Mouse (Mus musculus): ENCODE measurements at regions not wholly inside any gene's neighbourhood (a gene's known extent, or its start where the extent isn't known, plus 50 kb on each side); places are given as distances from the start of the nearest gene placed in this dataset.
A peak's percentile ranks its signal among the peaks of the same experiment; 100 is the strongest.
"Not testable (repeated sequence)": the region's sequence is repeated elsewhere in the genome, so short reads cannot be mapped to it uniquely, and the experiment has no call there.

DNA sequence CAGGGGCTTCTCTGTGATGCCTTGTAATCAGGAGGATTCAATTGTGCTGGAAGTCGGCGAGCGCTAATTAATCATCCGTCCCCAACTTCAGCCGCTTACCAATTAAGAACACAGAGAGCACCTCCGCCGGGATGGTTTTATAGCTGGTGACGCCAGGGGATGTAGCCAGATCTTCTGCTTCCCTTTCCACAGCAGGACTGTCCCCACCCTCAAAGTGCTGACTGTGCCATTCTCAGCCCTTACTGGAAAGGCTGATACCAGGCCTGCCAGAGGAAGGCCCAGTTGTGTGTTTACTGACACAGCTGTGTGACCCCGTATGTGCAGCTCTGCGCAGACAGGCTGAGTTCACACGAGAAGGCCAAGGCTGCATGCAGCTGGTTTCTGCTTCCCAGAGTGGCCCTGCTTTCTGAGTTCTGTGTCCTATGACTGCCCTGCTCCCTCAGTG lies 59.9 kb upstream of the Bend4 start:
- no peak overlapping the region for H3K27ac ChIP-seq (ENCODE audit: insufficient read depth, low read length)
- no peaks in the 10 kb centered on the region for H3K4me1 ChIP-seq (ENCODE audit: control insufficient read depth, insufficient read depth, low read length)
- H3K4me3 ChIP-seq (ENCODE audit: insufficient read depth, low read length), result no peak overlapping the region
- TF ChIP-seq POLR2A (IDR thresholded peaks at IDR 0.05; ENCODE audit: low read depth, low read length) (no peak), CTCF (IDR thresholded peaks at IDR 0.05; ENCODE audit: borderline replicate concordance, insufficient read depth, low read length) (no peak)

- H3K4me1 ChIP-seq (ENCODE audit: control insufficient read depth, insufficient read depth, low read length); H3K4me3 ChIP-seq (ENCODE audit: insufficient read depth, low read length); H3K27ac ChIP-seq (ENCODE audit: insufficient read depth, low read length): not testable (repeated sequence)
Observed at GRCm38 (mm10) chr5:67490709-67491108, 62.6 kb upstream of the Bend4 start.

GRCm38 (mm10) chr5:67492893-67493302 lies 64.8 kb upstream of the Bend4 start:
- TF ChIP-seq POLR2A (IDR thresholded peaks at IDR 0.05; ENCODE audit: low read depth, low read length), result no peak
- TF ChIP-seq CTCF (IDR thresholded peaks at IDR 0.05; ENCODE audit: borderline replicate concordance, insufficient read depth, low read length), result no peak
- no peaks in the 10 kb centered on the region for H3K4me1 ChIP-seq (ENCODE audit: control insufficient read depth, insufficient read depth, low read length)
- no peak overlapping the region for H3K27ac ChIP-seq (ENCODE audit: insufficient read depth, low read length)
- H3K4me3 ChIP-seq (ENCODE audit: insufficient read depth, low read length), result no peak overlapping the region

DNA sequence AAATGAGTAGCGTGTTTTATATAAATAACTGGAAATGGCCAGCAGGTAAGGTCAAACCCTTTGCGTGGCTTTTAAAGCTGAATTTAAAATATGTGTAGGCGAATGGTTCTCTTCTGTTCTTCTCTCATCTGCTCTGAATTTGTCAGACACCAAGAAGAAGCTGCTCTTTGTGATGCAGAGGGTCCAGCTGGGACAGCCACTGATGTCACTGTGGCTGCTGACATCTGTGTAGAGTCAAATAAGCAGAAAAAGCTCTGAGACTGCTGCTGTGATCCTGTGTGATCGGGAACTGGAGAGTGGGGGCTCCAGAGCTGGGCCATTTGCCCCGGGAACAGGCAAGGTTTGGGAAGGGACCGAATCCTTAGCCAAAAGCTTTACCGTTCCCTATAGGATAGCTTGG lies 68.6 kb upstream of the Bend4 start:
- Histone ChIP-seq H3K4me3 (ENCODE audit: insufficient read depth, low read length) (no peak overlapping the region), H3K27ac (ENCODE audit: insufficient read depth, low read length) (no peak overlapping the region), H3K4me1 (ENCODE audit: control insufficient read depth, insufficient read depth, low read length) (no peaks in the 10 kb centered on the region)
- TF ChIP-seq CTCF (IDR thresholded peaks at IDR 0.05; ENCODE audit: borderline replicate concordance, insufficient read depth, low read length) (no peak), POLR2A (IDR thresholded peaks at IDR 0.05; ENCODE audit: low read depth, low read length) (no peak)

GRCm38 (mm10) chr5:67520251-67520650 lies 87.4 kb upstream of the Shisa3 start:
- no peaks in the 10 kb centered on the region for H3K4me1 ChIP-seq (ENCODE audit: control insufficient read depth, insufficient read depth, low read length)
- no peak for TF ChIP-seq POLR2A (IDR thresholded peaks at IDR 0.05; ENCODE audit: low read depth, low read length)
- TF ChIP-seq CTCF (IDR thresholded peaks at IDR 0.05; ENCODE audit: borderline replicate concordance, insufficient read depth, low read length), result no peak
- no peak overlapping the region for H3K27ac ChIP-seq (ENCODE audit: insufficient read depth, low read length)
- no peak overlapping the region for H3K4me3 ChIP-seq (ENCODE audit: insufficient read depth, low read length)

- no peak for TF ChIP-seq CTCF (IDR thresholded peaks at IDR 0.05; ENCODE audit: borderline replicate concordance, insufficient read depth, low read length)
- TF ChIP-seq POLR2A (IDR thresholded peaks at IDR 0.05; ENCODE audit: low read depth, low read length), result no peak
- Histone ChIP-seq H3K4me1 (ENCODE audit: control insufficient read depth, insufficient read depth, low read length) (no peaks in the 10 kb centered on the region), H3K4me3 (ENCODE audit: insufficient read depth, low read length) (no peak overlapping the region), H3K27ac (ENCODE audit: insufficient read depth, low read length) (no peak overlapping the region)
Observed at GRCm38 (mm10) chr5:67521423-67521912, 86.2 kb upstream of the Shisa3 start.

DNA sequence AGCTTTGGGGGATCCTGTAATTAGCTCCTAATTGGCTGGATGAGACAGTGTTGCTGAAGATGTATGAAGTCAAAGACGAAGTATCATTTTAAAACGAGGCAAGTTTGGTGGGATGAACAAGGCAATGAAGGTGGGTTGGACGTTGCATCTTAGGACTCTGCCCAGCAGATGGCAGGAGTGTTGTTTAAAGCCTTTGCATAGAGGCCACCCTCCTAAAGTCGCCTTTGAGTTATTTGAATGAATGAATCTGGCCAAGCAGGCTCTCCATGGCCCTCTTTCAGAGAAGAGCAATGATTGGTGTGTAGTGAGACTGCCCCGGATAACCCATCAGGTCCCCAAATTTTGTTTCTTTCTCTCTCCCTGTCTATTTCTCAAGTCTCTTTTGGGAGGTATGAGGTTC lies 77.5 kb upstream of the Shisa3 start:
- Histone ChIP-seq H3K4me1 (ENCODE audit: control insufficient read depth, insufficient read depth, low read length) (no peaks in the 10 kb centered on the region), H3K27ac (ENCODE audit: insufficient read depth, low read length) (no peak overlapping the region), H3K4me3 (ENCODE audit: insufficient read depth, low read length) (no peak overlapping the region)
- no peak for TF ChIP-seq POLR2A (IDR thresholded peaks at IDR 0.05; ENCODE audit: low read depth, low read length)
- TF ChIP-seq CTCF (IDR thresholded peaks at IDR 0.05; ENCODE audit: borderline replicate concordance, insufficient read depth, low read length), result peak; percentile 25; the same call in 1 of the 2 replicates

DNA sequence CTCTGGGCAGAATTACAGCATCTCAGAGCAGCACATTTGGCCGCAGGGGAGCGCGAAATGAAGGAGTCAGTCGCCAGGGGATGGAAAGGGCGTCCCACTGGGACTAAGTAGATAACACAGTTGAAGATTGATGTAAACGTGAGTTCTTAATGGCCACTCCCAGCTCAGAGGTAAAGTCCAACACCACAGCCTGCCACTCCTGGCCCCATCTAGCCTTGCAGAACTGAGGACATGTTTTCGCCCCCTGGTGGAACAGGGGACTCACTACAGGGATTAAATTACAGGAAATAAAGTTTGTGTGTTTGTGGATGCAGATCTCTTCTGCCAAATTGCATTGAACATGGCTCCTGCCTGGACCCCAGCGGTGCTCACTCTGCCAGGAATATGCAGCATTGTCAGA lies 76.7 kb upstream of the Shisa3 start:
- no peaks in the 10 kb centered on the region for H3K4me1 ChIP-seq (ENCODE audit: control insufficient read depth, insufficient read depth, low read length)
- H3K4me3 ChIP-seq (ENCODE audit: insufficient read depth, low read length), result no peak overlapping the region
- TF ChIP-seq POLR2A (IDR thresholded peaks at IDR 0.05; ENCODE audit: low read depth, low read length) (no peak), CTCF (IDR thresholded peaks at IDR 0.05; ENCODE audit: borderline replicate concordance, insufficient read depth, low read length) (no peak)
- H3K27ac ChIP-seq (ENCODE audit: insufficient read depth, low read length), result no peak overlapping the region

DNA sequence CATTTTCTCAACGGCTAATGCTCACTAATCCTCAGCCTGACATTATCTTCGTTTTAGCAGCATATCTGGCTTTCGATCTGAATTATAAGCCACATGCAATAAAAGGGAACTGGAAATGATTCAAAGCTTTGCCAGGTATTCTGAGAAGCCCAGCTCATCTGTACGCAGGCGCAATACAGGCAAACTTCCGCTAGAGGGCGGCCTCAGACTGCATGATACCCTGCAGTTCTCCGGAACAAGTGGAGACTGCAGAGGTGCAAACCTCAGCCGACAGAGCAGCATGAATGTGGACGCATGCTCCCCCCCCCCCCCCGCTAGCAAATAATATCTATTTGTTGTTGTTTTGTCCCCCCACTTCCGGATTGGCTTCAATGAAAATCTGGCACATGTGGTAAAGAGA lies 75.3 kb upstream of the Shisa3 start:
- no peak overlapping the region for H3K4me3 ChIP-seq (ENCODE audit: insufficient read depth, low read length)
- H3K4me1 ChIP-seq (ENCODE audit: control insufficient read depth, insufficient read depth, low read length), result no peaks in the 10 kb centered on the region
- no peak overlapping the region for H3K27ac ChIP-seq (ENCODE audit: insufficient read depth, low read length)
- TF ChIP-seq CTCF (IDR thresholded peaks at IDR 0.05; ENCODE audit: borderline replicate concordance, insufficient read depth, low read length) (peak; percentile 90), POLR2A (IDR thresholded peaks at IDR 0.05; ENCODE audit: low read depth, low read length) (no peak)

- Histone ChIP-seq H3K4me1 (ENCODE audit: control insufficient read depth, insufficient read depth, low read length) (no peaks in the 10 kb centered on the region), H3K4me3 (ENCODE audit: insufficient read depth, low read length) (no peak overlapping the region), H3K27ac (ENCODE audit: insufficient read depth, low read length) (no peak overlapping the region)
- TF ChIP-seq CTCF (IDR thresholded peaks at IDR 0.05; ENCODE audit: borderline replicate concordance, insufficient read depth, low read length), result no peak
- TF ChIP-seq POLR2A (IDR thresholded peaks at IDR 0.05; ENCODE audit: low read depth, low read length), result no peak
Observed at GRCm38 (mm10) chr5:67532756-67533255, 74.9 kb upstream of the Shisa3 start.

GRCm38 (mm10) chr5:67534056-67534455 lies 73.6 kb upstream of the Shisa3 start:
- no peak overlapping the region for H3K27ac ChIP-seq (ENCODE audit: insufficient read depth, low read length)
- no peaks in the 10 kb centered on the region for H3K4me1 ChIP-seq (ENCODE audit: control insufficient read depth, insufficient read depth, low read length)
- no peak for TF ChIP-seq POLR2A (IDR thresholded peaks at IDR 0.05; ENCODE audit: low read depth, low read length)
- no peak for TF ChIP-seq CTCF (IDR thresholded peaks at IDR 0.05; ENCODE audit: borderline replicate concordance, insufficient read depth, low read length)
- no peak overlapping the region for H3K4me3 ChIP-seq (ENCODE audit: insufficient read depth, low read length)

All from embryonic fibroblast, embryonic 13.5 days (primary cell).